Mouse (Mus musculus) heart, adult 18-20 months (tissue): Measurements from ENCODE around the gene Kremen2. TPM values are rescaled to one million over a fixed set of nuclear protein-coding genes. Genes with fewer than 3 reads are reported as not detected.

Experiments
- DNase-seq, 2 experiments: peaks; one replicate each; pipeline ENCODE4 v3.0.0; 2021 to 2022; ENCODE audit warnings: mixed read lengths in 1 of 2
- total RNA-seq, 2 experiments: library from RNA; stranded (reverse); gene quantifications; 2 replicates each; pipeline ENCODE4 v1.2.3; 2021

The Kremen2 gene
- total RNA-seq, 2 experiments from 2014 or later, result 0.15 to 0.18 TPM

DNA sequence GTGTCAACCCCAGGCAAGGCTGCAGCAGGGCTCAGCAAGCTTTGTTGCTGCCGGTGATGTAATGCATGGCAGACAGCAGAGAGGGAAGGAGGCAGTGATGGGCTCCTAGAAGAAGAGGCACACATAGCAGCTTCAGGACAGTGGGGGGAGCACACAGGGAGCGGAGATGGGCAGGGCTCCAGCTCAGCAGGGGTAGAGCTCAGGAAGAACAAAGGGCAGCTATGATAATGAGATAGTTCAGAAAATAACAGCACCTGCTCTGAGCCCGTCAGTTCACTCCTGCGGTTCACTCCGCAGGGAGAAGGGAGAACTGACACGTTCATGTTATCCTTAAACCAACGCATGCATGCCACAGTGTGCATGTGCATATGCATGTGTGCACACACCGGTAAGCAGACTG is 13.2 kb upstream of the Kremen2 start:
- DNase-seq, result no peak

DNA sequence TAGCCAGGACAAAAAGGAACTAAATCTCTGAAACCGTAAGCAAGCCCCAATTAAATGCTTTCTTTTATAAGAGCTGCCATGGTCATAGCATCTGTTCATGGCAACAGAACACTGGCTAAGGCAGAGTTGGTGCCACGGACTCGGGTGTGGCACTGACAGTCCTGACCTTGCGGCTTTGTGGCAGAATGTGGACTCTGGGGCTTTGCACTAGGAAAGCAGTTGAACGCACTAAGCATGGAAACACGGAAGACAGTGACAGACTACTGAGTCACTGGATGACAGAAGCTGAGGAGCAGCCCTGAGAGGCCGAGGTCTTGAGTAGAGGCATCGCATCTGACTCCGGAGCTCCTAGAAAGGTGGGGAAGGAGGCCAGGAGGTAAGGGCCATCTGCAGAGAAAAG is 11.9 kb upstream of the Kremen2 start:
- no peak for DNase-seq

DNA sequence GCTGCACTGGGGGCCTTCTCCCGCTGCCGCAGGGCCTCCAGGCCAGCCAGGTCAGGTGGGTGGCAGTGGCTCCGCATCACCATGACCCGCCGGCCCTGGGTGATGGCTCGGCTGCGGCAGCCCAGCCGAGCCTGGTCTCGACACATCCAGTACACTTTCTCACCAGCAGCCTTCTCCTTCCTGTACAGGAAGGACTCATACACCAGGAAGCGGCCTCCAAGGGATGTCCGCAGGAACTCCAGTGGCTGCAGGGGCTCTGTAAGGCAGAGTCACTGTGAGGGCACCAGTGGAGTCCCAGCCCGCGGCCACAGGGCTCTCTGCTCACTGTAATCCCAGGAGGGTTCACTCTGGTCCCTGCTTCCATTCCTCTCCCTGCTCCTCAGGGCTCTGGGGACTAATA is 10.1 kb upstream of the Kremen2 start:
- DNase-seq, result peak in 1 of 2 experiments; percentile 44

DNA sequence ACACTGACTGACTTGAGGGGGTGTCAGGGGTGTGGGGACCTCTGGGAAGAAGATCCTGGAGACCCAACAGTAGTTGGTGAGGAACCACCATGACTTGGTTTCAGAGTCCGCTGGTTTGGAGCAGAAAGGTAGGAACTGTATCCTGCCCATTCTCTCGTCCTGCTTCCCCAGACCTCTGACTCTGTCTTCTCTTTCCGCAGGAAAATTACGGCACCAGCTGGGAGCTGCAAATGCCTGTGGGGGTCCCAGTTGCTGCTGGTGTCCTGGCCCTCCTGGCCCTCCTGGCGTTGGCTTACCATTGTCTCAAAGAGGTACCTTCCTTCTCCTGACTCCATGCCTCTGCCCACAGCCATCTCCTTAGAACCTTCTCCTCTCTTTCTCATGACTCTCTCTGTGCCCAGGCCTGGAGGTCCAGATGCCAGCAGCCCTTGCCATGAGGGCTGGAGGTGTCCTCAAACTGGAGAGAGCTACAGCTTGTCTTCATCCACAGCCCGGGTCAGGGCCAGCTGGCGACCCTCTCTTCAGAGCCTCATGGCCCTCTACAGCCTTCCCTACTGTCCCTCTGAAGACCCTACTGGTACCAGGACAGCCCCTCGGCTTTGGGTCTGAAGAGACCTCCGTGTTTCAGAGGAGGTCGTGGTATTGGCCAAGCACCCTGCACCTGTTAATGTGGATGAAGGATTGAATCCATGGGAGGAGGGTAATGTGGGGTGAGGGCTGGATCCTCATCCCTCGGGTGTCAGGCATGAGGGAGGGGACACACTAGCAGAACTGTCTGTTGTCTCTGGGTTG is 4.0 kb upstream of the Kremen2 start:
- DNase-seq, result no peak

DNA sequence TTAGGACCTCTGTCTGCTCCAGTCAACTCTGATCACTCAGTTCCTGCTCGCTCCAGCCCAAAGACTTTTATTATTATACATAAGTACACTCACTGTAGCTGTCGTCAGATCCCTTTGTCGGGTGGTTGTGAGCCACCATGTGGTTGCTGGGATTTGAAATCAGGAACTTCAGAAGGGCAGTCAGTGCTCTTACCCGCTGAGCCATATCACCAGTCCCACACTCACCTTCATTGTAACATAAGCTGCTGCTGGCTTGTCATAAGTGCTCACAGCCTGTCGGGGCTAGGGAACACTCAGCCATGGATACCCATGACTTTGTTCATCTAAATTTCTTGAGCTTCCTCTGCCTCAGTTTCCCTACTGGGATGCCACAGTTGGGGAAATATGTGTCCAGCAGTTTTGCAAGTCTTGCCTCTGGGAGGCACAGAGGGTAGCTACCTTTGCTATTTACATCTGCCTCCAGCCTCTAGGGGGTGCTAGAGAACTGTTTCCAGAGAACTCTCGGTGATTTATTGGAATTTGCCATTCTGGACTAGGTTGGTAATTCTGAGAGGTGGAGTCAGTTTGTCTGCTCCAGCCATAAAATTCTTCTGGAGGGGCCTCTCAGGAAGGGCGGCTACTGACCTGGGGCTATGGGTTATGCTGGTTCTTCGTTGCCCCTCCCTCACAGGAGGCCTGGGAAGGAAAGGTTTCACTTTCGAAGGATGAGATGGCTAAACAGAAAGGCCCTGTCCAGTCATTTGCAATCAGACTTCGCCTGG is 3.2 kb upstream of the Kremen2 start:
- peak; percentile 89 to 92 for DNase-seq

DNA sequence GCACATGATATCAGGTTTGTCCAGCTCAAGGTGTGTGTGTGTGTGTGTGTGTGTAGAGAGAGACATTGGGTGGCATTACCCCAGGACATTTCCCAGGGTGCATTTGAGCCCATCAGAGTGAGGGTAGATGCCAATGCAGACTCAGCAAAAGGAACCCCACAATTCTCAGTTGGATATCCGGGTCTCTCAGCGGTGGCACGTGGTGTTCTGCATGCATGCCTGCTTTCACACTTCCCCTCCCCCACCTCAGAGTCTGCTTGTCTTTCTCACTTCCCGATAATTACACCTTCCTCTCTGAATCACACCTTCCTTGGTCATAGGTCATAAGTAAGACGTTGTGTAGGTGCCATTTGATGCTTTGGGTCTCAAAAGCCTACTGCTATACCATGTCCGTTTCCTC is 2.4 kb upstream of the Kremen2 start:
- DNase-seq, result no peak

DNA sequence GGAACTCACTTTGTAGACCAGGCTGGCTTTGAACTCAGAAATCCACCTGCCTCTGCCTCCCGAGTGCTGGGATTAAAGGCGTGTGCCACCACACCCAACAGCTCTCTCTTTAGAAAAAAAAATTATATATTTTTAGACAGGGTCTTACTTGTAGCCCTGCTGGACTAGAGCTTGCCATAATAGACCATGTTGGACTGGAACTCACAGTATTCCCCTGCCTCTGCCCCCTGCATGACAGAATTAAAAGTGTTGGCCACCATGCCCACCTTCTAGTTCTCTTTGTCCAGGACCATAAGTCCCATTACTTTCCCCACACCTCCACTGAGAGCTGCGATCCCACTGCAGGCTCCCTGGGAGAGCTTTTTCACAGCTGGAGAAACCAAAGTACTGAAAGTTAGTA is 1.8 kb upstream of the Kremen2 start:
- no peak for DNase-seq

DNA sequence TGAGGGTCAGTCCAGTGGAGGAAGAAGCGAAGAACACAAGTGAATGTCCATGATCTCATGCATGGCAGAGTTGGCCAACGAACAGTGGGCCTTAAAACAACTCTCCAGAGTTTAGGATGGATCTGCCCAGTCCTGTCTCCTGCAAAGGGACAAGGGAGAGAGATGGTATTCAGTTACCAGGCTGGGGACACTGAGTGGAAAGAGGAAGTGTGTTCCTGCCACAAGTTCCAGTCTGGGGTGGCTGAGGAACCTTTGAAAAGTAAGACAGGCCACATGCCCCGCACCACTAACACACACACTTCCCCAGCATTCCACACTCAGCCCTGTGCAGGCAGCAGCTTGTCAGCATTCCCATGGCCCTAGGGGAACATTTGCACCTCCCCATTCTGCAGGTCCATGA is 1.1 kb upstream of the Kremen2 start:
- DNase-seq, result no peak

DNA sequence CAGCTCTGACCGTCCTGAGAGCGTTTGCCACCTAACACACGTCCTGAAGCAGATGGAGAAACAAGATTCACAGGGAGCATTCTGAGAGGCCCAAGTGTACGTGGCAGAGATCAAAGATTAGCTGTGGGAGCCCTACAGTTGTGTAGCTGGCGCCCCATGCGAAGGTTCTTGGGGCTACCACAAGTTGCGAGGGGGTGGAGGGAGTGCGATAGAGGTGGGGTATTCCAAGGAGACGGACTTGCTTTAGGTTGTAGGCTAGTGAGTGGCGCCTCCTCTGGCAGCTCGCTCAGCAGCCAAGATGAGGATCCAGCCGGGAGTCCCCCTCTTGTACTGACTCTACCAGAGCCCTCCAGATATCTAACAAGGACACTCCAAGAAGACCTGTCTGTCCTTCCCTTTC is 678 bp upstream of the Kremen2 start:
- DNase-seq, result no peak

DNA sequence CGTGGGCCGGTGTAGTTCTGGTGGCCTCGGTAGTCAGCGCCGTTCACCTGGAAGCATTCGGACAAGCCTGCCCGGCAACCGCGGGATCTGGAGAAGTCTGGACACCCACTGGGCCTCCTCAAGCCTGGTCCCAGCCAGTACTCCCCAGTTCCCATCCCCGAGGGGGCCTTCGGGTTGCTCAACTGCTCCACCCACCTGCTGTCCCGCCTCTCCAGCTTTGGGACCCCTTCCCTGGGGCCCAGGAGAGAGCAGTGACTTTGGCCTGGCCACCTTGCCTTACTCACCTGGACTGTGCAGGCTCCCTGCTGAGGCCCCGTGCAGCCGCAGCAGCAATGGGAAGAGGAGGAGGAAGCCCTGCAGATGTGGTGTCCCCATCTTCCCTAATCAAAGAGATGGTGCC is 982 bp downstream of the Kremen2 start:
- no peak for DNase-seq

DNA sequence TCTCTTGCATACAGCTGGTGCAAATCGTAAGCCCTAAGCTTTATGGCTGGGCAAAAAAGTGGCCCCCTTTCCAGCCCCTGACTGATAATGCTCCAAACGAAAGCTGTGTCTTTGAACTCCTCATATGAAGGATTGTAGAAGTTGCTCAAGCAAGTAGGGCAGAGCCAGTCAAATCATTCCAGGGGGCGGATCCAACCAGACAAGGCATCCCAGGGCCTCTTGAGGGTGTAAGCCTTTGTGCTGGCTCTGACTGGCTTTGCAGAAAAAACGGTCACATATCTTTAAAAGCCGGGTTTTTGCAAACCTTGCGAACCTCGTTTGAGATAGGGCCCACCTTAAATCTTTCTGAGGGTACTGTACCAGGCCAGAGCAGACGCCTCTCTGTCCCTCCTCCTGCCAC is 1.6 kb downstream of the Kremen2 start:
- DNase-seq, result no peak

DNA sequence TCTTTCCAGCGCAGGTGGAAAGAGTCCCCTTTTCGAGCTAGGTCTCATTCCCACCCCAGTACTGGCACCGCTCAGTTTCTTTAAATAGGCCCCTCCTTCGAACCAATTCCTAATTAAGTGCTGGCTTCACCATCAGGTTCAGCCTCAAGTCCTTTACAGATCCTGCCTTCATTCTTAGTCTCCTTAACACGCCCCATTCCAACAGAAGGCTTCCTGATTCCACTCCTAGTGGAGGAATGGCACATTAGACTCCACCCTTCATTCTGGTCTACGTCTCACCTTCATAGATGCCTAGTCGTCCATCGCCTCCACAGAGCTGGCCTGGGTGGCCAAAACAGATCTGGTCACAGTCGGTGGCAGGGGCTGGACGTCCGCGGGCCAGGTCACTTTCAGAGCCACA is 2.7 kb downstream of the Kremen2 start:
- DNase-seq, result no peak

DNA sequence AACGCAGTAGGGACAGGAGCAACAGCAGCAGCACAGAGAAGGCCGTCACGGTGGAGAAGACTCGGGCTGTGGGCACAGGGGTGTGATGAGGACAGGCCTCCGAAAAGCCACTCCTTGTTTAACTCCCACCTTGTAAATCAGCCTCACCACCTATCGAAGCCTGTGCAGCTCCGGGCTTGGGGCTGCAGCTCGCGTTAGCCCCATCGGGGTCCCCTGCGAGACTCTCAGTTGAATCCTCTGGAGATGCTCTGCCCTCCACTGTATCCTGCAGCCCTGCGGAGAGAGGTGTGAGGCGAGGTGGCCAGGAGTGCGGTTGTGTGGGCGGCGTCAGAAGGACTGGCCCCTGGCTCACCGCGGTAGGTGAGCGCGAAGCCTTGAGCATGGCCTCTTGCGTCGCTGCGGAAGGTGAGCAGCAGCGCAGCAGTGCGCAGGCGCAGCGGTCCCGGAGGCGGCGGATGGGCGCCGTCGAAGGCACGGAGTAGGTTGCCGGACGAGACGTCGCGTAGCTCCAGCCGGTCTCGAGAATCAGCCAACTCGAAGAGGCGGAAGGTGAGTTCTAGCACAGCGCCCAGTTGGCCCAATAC is 3.3 kb downstream of the Kremen2 start:
- DNase-seq, result no peak

DNA sequence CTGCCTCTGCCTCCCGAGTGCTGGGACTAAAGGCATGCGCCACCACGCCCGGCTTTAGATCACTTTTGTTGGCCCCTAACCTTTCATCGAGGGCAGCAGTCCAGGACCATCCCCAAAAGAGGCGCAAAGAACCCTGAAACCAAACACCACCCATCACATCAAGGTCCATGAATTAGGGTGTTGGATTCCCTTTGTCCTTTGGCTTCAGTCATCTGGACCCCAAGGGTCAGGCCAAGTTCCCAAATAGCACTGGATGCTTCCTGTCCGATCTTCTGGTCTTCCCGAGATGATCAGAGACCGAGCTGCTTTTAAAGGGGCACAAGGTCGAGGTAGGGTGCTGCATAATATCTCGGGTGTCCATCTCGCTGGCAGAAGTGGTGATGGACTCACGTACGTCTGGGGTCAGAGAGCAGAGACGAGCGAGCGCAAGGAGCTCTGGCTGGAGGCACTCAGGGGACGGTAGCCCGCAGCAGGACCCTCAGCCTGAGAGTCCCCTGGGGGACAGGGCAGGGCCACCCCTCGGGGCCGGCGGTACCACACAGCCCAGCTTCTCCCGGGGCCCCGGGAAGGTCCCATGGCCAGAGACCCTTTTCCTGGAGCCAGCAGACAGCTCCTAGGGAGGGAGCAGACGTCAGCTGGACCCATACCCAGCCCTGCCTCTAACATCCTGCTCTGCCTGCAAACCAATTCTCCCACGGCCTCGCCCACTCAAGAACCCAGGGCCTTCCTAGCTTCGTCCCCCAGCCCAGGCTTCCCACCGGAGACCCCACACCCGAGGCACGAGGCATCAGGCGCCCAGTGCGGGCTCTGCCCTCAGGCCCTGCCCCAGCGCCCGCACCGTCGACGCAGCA is 4.0 kb downstream of the Kremen2 start:
- DNase-seq, result no peak

DNA sequence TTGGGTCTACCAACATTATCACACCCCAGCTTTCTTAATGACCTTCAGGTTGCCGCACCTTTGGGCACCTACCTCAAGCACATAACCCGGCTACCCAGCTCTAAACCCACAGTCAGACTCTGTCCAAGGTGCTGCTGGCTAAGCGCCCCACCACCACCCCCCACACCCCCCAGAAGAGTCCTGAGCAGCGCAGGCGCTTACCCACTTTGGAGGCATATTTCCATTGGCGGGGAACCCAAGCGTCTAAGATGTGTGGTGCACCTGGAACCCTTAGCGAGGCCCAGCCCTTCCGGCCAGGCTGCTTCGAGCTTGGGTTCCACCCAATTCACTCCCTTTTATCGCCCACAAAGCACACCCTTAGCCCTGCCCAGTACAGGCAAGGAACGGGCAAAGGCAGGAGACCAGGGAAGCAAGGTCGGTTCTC is 5.0 kb downstream of the Kremen2 start, which contains the start of gene Paqr4:
Gene Paqr4, minus strand, starts transcription at position 270 of the 424 bp plus-strand sequence.
- DNase-seq, result no peak

DNA sequence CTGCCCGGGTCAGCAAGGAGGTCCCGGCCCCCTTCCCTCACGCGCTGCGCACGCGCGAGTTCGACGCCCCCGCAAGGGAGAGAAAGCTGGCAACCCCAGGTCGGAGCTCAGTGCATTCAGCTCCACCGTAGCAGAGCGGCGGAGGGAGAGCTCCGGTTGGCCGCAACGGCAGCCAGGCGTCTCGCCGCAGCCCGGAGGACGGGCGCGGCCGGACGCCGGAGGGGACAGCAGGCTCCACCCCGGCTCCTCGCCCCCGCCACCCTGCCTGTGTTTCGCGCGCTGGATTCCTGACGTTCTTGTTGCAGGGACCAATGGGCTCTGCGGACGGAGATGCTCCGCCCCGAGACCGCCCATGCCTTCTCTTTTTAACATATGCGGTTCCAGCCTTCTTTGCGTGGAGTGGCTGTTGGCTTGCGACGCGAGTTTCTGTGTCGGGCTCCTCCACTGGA is 5.5 kb downstream of the Kremen2 start:
- peak; percentile 92 to 96 for DNase-seq

DNA sequence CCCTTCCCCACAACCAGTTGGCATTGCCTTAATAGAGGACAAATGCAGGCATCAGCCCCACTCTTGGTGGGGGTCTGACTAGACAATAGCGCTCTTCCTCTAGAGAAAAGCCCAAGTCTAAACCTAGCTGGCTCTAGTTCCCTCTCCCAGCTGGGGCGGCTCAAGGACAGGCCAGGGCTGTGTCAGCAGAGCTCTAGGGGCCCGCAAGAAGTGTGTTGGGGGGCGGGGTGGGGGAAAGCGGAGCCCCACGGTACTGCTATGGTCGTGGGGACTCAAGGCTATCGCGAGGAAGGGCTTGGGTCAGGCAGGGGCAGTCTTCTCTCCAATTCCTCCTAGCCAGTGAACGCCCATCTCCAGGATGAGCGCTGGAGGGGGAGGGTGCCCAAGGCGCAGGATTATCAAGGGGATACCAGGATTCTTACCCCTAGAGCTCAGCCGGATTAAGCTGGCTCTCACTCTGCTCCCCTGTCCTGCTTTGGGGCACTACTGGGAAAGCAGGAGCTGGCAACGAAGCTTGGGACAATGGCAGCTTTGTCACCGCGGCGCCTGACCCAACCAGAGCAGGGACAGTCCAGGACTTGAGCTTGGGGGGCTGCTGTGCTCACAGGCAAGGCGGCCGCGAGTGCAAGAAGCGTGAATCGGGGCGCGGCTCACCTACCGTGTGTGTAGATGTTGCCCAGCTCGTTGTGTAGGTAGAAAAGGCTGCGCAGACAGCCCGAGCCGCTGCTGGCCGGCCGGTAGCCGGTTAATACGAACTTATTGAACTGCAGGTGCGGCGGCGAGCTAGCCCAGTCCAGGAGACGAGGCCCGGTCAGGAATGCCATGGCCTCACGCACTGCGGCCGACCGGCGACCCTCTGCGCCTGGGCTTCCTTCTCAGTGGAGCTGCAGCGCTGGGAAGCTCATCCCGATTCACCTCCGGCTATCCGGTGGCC is 6.2 kb downstream of the Kremen2 start:
- DNase-seq, result peak in 1 of 2 experiments; percentile 49

DNA sequence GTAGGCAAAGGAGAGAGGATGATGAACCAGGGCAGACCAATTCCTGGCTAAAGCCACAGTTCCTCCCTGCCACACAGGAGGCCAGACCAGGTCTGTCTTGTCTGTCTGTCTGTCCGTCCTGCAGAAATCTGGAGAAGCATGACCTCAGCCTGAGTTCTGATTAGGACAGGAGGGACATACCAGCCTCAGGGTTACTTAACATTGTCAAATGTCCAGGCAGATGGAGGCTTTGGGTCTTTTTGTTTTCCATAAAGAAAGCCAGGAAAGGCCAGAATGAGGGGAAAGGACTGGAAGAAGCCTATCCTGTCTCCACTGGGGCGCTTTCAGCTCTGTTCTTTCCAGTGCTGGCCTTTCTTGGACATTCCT is 6.8 kb downstream of the Kremen2 start:
- no peak for DNase-seq

DNA sequence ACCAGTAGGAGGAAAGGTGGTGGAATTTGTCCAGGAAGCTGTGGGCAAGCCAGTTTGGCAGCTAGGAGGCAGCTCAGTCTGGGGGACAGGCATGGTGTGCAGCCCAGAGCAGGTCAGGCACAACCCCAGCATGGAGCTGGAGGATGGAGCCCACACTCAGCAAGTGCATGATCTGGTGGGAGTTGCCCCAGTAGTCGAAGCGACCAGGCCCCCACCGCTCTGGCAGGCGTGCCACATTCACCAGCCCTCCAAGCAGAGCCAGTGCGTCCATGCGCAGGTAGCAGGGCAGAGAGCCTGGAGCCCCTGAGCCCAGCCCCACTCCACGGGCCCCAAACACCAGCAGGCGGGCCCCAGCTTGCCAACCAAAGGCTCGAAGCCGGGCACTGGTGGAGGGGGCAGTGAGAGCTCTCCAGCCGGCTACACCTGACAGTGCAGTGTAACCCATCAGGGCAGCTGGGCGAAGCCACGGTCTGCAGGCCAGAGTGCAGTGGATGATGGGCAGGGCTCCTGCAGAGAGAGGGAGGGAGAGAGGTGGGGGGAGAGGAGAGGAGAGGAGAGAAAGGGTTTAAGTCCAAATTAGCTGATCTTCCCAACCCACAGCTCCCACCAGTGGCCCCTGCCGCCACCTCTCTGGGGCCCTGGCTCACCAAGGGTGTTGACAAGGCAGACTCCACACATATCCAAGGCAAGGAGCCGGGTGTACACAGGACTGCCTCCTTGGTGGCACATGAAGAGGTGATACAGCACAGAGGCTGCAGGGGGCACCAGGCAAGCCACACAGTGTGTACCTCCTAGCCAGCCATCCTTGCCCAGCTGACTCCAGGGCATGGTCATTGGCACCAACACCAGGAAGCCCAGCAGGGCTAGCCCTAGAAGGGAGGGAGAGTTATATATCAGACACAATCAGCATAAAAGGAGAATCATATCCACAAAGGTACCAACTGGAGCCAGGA is 7.9 kb downstream of the Kremen2 start:
- DNase-seq, result no peak

DNA sequence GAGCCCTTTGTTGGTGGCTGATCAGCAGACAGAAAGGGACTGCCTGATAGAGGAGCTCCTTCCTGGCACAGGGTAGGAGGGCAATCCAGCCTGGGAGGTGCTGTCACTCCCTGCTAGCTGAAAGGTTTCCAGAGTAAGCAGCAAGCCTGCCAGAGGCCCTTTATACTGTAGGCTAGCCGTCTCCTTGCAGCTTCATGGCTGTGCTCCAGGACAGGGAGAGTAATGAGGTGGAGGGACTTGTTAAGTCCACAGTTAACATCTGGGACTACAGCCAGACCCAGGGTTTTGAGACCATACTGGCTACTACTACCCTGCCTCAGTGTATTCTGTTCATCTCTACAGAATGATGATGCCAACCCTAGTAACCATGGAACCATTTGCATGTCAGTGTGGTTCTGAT is 11.3 kb downstream of the Kremen2 start:
- DNase-seq, result no peak
